Mouse (Mus musculus) WW6 (cell line): ENCODE results near the gene 4930469K13Rik.

Experiments used
- DNase-seq: peaks from one replicate; pipeline ENCODE4 v3.0.0-alpha.2; 2013; ENCODE audit warnings: low read depth, low spot score

The 4930469K13Rik gene

DNA sequence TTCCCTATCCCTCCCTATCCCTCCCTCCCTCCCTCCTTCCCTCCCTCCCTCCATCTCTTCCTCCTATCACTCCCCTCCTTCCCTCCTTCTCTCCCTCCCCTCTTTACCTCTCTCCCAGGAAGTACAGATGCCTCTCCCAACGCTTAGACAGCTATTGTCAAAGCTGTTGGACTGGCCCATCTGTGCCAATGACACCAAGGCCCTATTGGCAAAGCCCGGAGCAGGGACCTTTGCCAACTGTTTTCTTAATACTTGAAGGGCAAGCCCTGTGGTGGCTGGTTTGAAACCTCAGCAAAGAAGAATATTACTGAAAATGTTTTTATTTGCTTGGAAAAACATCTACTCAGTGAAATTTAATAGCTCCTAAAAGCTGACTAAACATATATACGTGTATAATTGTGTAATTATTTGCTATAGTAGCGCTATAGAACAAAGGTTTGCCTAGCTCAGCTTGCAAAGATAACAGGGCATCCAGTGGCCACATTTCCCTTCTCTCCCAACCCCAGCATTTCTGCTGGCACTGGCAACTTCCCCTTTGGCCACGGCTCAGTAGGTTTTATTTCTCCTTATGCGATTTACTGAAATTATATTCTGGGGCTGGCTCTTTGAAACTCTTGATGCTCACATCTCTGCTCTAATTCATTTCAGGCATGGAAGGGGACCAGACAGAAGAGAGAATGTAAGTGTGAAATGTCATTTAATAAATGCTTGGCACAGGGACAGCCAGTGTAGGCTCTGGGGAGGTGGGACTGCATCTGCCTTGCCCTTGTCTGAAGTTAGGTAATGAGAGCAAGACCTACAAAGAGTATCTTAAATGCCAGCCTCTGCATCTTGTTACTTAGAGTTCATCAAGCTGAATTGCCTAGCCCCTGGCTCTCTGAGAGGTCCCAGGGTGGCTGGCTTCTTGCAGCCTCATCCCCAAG lies 18.6 kb downstream of the 4930469K13Rik start:
- DNase-seq = no peak

DNA sequence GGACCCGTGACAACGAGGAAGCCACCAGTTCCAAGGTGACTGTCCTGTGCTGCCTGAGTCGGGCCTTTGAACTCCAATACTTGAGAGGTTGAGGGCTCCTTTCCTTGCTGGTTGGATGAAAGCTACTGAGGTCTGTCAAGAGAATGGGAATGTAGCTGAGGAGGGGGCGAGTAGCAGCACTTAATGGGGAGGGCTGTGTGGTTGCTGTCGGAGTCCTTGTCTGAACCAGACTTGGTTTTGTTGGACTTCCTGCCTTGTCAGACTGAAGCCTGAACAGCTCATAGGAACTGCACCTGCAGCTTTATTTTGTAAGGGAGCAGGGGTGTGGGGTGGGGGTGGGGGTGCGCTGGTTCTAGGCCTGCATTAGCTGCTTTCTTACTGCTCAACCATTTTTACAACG lies 19.8 kb downstream of the 4930469K13Rik start:
- no peak for DNase-seq

DNA sequence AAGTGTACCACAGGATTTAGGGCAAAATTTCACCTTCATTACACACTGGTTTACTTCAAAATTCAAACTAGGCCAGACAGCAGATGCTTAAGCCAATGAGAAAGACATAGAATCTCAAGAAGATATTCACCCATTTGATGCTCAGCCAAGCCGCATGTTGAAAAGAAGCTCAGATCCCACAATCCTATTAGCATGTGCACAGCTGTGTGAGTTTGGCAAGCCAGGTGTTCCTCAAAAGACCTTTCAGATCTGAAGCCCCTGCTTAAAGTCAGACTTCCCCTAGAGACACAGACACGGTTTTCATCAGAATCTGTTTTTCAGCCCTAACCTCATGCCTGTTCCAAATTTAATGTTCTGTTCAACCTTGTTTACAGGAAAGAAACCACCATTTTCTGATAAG lies 20.5 kb downstream of the 4930469K13Rik start:
- no peak for DNase-seq

DNA sequence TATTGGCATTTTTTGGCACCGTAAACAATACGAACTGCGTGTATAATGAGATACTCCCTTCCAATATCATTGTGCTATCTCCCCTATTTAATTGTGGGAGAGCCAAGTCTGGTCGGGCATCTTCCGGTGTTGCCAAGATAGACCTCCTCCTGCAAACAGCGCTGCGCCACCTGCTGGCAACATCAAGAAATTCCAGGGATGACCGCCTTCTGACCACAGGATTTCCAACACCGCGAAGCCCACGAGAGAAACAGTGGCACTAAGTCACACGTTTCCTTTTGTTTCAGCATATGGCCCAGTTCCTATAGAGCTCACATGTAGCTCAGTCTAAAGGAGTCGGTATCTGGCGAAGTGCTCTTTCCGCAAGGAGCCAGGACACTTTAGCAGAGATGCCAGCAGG lies 24.6 kb downstream of the 4930469K13Rik start:
- DNase-seq = peak; percentile 45

DNA sequence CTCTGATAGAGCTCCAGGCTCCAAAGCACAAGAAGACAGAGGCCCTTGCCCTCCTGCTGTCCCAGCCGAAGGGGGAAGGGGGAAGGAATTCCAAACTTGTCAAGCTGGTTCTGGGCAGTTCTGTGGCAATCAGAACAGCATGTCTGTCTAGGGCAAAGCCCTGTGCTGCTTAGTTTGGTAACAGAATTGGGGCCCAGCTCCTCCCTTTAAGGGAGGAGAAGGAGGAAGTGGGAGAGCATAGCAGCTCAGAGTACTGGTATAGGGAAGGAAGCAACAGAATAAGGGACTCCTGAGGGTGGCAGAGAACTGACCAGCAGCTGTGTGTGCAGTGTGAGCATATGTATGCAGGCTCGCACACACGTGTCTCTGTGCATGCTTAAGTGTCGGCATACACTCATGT lies 26.0 kb downstream of the 4930469K13Rik start:
- DNase-seq = no peak

DNA sequence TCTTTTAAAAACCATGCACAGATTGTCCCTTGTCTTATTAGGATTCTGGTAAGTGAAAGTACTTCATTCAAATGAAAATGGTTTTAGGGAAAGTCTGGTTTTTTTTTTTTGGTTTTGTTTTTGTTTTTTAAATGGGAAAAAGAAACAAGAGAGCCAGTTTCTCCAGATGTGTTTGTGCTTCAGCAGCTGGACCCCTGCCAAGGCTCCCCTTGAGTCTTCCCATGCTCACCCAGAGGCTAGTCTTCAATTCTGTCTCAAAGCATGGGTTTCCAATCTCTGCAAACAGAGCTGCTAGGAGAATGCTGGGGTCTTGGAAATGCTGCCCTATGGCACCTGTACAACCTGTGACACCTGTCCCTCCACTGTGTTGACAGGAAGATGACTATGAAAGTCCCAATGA lies 27.8 kb downstream of the 4930469K13Rik start:
- no peak for DNase-seq

DNA sequence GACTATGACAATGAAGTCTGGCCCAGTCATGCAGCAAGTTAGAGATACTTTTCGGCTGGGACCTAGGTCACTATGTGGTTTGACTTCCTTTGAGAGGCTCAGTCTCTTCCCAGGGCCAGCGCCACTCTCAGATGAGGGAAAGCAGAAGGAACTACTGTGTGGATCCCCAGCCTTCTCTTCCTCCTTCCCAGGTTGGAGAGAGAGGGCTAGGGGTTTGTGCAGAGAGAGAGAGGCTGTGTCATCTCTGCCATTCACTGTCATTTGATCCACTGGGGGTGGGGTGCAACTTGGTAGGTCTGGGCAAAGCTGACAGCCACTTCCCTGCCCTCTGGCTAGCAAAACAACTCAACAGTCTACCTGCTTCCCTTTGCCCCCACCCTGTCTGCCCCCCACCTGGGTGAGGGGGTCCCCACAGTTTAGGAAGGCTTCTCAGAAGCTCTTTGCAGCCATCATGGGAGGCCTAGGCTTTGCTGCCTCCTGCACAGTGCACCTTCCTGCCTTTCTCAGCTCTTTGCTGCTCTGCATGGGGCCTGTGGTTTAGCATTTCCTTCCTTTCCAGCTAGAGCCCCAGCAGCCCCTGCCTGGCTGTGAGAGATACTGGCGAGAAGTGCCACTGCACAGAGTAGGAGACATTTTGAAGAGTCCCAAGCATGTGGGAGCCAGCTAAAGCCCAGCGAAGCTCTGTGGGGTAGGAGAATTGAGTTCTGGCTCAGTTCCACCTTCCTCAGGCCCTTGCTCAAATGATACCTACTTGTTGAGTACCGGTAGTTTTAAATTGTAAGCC lies 34.5 kb downstream of the 4930469K13Rik start:
- DNase-seq = no peak

DNA sequence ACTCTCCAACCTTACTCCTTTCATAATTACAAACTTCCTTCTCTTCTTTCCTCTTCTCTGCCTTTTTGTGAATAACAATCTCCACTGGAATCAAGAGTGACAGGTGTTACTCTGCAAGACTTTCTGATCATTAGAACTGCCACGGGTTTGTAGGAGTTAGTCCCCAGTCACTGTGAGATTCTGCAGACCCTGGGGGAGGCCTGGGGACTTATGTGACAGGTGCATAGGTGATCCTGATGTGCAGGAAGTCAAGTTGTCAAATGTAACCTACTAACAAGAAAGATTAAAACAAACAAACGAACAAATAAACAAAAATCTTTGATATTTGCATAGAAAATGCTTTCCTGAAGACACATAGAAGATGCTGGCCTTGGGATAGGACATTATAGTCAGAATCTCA lies 35.1 kb downstream of the 4930469K13Rik start:
- DNase-seq = no peak

DNA sequence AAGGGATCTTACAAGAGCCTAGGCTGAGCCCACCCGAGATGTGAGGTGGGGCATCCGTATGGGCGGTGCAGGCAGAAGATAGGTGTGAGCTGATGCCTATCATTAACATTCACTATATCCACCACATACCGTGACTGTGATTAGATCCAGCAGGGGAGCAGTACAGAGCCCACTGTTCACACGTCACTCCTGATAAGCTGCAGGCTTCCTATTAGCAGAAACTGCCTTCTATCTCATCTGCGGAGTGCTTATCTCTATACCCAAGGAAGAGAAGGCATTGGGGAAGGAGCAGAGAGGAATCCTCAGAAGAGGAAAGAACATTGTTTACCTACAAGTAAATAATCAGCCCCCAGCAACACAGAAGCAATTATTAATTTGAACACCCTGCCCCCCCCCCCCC lies 36.6 kb downstream of the 4930469K13Rik start:
- no peak for DNase-seq

DNA sequence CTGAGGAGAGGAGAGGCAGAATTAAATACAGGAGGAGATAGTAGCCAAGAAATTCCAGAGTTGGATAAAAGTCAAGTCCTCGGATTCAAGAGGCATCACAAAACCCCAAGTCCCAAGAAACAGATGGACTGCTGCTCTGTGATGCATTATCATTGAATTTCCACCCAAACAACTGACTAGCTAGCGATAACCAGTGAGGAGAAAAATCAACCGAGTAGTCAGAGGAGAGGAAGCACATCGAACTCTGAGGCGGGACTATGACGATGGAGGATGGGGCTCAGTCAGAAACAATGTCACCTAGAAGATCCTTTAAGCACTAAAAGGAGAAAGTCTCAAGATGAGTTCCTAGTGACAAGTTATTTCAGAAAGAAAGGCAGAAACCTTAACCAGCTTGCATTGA lies 39.4 kb downstream of the 4930469K13Rik start:
- no peak for DNase-seq

DNA sequence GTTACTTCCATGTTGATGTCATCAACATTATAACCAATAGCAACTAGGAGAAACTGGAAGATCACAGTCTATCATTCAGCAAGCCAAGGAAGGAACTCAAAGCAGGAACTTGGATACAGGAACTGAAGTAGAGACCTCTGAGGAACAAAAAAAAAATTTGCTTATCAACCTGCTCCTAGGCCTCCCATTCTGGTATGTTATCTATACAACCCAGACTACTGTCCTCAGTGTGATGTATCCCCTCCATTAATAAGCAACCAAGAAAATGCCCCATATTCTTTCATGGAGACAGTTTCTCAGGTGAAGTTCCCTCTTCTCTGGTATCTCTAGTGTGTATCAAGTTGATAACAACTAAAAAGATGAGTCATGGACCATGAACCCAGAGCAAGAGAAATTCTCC lies 40.0 kb downstream of the 4930469K13Rik start:
- no peak for DNase-seq

DNA sequence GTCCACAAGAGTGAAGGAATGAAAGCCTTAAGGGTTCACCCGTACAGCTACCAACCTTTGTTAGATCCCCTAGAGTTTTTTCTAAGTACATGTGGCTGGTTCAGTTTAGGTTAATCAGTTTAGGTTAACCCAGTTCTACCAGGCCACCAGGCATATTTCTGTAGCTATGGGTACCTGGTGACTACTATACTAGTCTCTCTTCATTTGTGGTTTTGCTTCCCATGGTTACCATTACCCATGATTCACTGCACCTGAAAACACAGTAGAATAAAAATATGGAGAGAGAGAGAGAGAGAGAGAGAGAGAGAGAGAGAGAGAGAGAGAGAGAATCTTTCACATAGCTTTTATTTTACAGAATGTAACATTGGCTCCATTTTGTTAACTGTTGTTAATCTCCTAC lies 41.6 kb downstream of the 4930469K13Rik start:
- no peak for DNase-seq

DNA sequence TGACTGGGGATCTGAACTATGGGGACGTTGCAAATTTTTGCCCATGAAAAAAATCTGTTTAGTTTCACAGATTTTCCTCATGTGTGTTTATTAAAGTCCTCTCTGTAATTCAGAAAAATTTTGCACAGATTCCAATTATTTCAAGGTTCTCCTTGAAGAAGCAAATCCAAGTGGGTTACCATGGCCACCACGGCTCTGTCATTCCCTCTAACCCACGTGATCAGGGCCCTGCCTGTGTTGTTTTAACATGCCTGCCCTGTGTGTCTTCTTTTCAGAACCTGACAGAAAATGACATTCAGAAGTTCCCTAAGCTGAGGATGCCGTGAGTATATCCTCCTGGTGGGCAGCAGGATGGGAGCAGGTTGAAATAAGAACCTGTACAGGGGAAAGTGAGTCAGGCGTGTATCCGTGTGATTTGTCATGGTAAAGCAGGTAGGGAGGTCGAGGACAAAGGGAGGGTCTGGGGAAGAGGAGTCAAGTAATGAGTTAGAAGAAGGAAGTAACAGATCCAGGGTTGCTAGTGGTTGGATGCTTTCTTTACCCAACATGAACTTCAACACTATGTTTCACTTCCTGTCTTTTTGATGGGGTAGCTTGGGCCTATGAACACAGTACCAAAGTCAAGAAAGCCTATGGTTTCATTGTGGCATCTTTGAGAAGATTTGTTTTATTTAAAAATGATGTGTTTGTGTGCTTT lies 44.2 kb downstream of the 4930469K13Rik start:
- no peak for DNase-seq

DNA sequence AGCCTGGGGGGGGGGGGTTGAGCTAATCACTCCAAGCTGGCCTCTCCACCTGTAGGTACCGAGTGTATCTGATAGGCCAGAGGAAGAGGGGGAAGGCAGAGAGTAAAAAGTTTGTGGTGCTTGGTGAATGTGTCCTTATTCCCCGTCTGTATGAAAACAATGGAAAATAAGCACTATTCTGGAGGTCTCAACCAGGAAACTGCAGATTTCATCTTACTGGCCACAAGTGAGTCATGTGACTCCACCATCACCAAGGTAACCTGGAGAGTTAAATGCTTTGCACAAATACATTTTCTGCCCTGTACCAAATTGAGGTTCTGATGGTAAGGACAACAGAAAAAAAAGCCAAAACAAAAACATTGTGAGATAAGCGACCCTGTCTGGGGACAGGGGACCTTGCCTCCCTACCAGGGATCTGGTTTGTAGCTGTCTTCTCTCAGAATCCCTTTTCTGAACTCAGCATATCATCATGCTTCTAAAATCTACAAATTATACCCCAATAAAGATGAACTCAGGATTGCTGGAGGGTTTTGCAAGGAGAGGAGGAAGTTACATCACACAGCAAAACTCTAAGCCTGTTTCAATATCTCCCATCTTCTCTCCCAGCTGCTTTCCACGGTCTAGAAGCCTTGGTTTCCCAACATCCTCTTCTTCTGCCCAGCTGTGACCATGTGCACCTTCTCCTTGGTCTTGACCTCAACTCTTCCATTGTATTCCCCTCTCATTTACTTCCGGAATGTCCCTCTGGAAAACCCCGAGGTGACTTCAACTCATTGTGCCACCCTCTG lies 45.1 kb downstream of the 4930469K13Rik start:
- DNase-seq = no peak

DNA sequence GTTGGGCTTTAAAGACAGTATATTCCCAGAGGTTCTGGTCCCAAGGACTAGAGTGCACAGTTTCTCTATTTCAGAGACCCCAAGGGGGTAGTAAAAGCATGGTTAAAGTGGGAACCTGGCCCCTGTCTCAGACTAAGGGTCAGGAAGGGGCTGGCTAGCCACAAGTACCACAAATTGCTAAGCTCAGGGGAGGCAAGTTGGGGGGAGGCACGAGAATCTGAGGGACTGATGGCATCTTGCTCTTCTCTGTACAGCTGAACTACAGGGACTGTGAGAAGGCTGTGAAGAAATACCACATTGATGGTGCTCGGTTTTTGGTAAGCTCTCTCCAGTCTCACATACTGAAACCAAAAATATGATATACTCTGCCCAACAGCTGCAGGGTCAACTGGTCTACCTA lies 47.7 kb downstream of the 4930469K13Rik start:
- DNase-seq = no peak

DNA sequence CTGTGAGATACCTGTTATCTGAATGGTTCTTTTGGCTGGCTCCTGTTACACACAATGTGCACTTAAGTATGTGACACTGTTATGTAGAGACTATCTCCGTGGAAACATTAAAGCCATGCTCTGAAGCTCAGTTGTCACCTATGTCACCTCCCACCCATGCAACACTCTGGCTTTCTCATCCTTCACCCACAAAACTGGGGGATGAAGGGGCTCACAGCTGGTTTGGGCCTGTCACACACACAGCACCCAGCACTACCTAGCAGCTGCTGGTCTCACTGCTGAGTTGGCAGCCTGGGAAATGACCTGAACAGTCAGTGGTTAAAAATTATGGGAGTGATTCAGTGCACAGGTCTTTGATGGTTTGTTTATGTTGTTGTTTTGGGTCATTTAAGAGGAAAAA lies 48.3 kb downstream of the 4930469K13Rik start:
- DNase-seq = no peak

DNA sequence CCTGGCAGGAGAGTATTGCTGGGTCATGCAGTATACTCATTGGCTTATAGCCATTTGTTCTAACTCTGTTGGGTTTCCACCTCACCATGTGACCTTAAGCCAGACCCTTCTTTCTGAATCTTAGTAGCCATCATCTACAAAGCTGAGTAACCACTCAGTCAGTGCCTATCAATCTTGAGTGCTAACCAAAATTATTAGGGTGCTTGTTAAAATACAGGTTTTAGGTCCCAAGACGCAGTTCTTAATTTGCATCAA lies 49.3 kb downstream of the 4930469K13Rik start:
- DNase-seq = no peak

DNA sequence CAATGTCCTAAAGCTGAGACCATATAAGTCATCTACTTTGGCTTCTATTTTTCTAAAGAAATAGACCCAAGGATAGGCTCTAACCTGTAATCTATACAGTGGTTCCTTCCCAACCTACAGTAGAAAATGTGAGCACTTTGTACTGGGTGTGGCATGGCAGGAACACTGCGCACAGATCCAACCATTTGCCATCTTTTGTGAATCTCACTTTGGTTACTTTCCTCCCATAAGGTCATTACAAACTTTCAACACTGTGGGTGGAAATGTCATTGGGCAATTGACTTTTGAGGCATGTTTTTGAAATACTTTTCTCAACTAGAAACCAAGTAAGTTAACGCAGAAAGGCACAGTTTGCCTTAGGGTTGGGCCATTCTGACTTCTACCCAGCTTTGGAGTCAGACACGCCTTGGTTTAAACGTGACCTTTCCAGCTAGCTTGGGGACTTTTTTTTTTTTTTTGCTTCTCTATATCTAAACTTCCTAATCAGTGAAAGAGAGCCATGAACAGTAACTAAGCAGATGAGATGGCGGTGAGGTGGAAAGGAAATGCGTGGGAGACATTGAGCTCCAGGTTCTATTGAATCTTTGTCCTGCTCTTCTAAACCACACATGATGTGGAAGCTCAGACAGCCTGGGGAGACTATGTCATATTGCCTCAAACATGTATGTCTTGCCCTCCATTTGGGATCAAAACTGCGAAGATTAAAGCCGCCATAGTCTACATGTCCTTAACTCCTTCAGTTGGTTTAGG lies 49.8 kb downstream of the 4930469K13Rik start:
- DNase-seq = no peak

DNA sequence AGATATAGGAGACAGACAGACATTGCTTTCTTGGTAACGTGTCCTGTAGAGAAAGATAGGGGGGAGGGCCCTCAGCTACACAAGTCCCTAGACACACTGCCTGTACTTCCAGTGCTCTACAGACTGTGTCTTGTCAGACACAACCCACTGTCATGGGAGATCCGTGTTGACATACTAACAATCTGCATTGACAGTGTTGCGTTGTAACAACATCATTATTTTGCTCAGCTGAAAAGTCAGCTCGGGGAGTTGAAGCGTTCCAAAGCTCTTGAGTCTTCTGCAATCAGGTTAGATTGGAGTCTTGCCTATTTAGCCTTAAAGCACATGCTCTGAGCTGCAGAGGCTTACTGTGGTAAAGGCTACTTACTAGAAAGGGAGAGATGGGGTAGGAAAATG lies 50.8 kb downstream of the 4930469K13Rik start:
- DNase-seq = no peak

DNA sequence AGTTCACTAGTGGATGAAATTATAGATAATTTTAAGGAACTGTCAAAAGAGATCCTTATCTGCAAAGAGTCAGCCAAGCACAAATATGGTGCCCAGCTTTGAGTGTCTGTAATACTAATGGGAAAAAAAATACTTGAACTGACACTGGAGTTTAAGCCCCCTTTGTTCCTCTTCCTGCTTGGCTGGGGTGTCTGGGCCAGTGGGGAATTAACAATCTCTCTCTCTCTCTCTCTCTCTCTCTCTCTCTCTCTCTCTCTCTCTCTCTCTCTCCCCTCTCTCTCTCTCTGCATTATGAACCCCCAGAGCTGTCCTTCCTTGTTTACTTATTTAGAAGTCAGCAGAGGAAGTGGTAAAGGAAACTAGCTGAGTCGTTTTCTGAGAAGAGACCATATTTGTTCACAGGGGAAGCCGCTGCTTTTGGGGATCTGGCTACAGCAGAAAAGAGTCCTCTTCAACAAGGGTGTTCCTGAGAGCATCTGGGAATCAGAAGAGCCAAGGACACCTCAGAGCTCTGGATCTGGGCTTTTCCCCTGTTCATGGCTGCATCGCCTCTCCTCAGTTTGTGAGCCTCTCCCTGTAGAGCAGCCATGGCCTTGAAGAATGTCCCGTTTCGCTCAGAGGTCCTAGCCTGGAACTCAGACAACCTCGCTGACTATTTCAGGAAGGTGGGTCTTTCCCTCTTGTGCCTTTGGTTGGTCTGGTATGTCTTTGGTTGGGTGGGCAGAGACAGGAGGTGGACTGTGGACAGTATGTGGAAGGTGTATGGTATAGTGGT lies 51.4 kb downstream of the 4930469K13Rik start, which contains the start of gene Lcp2:
Gene Lcp2 (plus strand): TSS at position 154 of the 775 bp plus-strand sequence.
- DNase-seq = no peak
